Mouse (Mus musculus) limb, embryonic 15.5 days (tissue): ENCODE data around the gene Sncg. TPM values are rescaled to one million over a fixed set of nuclear protein-coding genes. Genes with fewer than 3 reads are reported as not detected.

ENCODE experiments used
- ATAC-seq: fragments of 200-750 bp; cut with Nextera tagmentation; 2 replicates; pipeline ENCODE4 v1.8.0; 2017; ENCODE audit warnings: low read depth, moderate TSS enrichment; ENCODE audit not compliant: insufficient number of reproducible peaks, low FRiP score, low TSS enrichment
- H3K27ac ChIP-seq: fragments of 300-500 bp; sonication (generic); 2 replicates; pipeline ENCODE4 v1.5.1; 2015; ENCODE audit warnings: moderate library complexity, mild to moderate bottlenecking, inconsistent platforms
- H3K27me3 ChIP-seq: fragments of 300-500 bp; sonication (generic); 2 replicates; pipeline ENCODE4 v1.6.1; 2015; ENCODE audit warnings: inconsistent platforms
- H3K36me3 ChIP-seq: fragments of 300-500 bp; sonication (generic); 2 replicates; pipeline ENCODE4 v1.6.1; 2015; ENCODE audit warnings: inconsistent platforms
- H3K4me1 ChIP-seq: fragments of 300-500 bp; sonication (generic); 2 replicates; pipeline ENCODE4 v1.6.1; 2015; ENCODE audit warnings: inconsistent platforms
- H3K4me2 ChIP-seq: fragments of 300-500 bp; sonication (generic); 2 replicates; pipeline ENCODE4 v1.6.1; 2015; ENCODE audit warnings: mild to moderate bottlenecking, inconsistent platforms
- H3K4me3 ChIP-seq: fragments of 300-500 bp; sonication (generic); 2 replicates; pipeline ENCODE4 v1.5.1; 2015; ENCODE audit warnings: mild to moderate bottlenecking, inconsistent platforms
- H3K9ac ChIP-seq: fragments of 300-500 bp; sonication (generic); 2 replicates; pipeline ENCODE4 v1.6.1; 2015; ENCODE audit warnings: inconsistent platforms
- H3K9me3 ChIP-seq: fragments of 300-500 bp; sonication (generic); 2 replicates; pipeline ENCODE4 v1.6.1; 2016; ENCODE audit warnings: inconsistent platforms
- WGBS: fragments of 180-500 bp; shearing (Covaris S2); methylation state at CpG from one replicate; pipeline ENCODE4 v1.1.7; 2015; 5-methylcytosine and 5-hydroxymethylcytosine counted together
- polyA plus RNA-seq: library from polyadenylated mRNA; unstranded; fragments of >200 nt; fragmentation: Nextera tagmentation; extraction: Ambion mirVana; gene quantifications from 2 replicates; pipeline ENCODE4 v1.2.1, GENCODE M21; 2015

Gene Sncg
- polyA plus RNA-seq, 1 experiment from 2014 or later, result 3.1 TPM

DNA sequence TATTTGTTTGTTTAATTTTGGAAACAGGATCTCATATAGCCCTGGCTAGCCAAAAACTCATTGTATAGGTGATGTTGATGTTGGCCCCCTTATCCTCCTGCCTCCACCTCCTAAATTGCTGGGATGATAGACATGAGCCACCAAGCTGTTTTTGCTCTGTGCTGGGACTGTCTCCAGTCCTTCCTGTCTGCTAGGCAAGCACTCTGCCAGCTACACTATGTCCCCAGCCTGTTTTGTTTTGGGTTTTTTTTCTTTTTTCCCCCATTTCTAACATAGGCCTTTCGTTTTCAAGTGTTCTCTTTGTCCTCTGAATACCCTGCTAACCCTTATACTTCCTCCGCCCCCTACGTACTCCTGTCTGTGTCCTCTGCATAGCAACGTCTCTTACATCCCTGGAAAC, 18.7 kb upstream of the Sncg start:
- Histone ChIP-seq H3K27me3 (no peaks in the 10 kb centered on the region), H3K9me3 (no peaks in the 10 kb centered on the region), H3K4me3 (no peak overlapping the region), H3K9ac (no peak overlapping the region), H3K27ac (no peak overlapping the region), H3K4me2 (no peak overlapping the region), H3K4me1 (no peaks in the 10 kb centered on the region), H3K36me3 (0 out of 2 replicates have a peak, but pooled peaks cover 6% of the 10 kb centered on the region)
- WGBS, result 85% methylated on average over 4 of the region's 4 CpGs
- ATAC-seq, result no peak

DNA sequence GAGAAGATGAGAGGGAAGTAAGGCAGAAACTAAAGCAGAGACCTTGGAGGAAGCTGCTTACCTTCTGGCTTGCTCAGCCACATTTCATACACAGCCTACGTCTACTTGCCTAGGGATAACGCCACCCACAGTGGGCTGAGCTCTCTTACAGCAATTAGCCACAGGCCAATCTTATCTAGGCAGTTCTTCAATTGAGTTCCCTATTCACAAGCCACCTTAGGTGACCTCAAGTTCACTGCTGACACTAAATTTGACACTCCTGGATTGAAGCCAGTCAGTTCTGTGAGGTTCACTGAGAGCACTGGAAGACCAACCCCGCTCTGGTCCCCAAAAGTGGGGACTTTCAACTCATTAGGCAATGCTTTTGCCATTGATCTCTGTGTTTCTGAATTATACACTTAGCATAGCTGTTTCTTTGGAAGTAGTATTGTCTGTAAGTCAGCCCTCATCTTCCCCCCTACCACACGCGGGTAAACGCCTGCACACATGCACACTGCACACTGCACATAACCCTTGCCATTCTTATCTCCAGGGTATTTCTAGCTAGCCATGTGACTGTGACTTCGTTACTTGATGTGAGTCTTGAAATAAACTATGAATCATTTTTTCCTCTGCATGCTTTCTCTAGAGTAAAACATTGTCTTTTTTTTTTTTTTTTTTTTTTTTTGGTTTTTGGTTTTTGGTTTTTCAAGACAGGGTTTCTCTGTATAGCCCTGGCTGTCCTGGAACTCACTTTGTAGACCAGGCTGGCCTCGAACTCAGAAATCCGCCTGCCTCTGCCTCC, 8.5 kb upstream of the Sncg start:
- Histone ChIP-seq H3K9ac (no peak overlapping the region), H3K4me2 (no peak overlapping the region), H3K27me3 (no peaks in the 10 kb centered on the region), H3K4me1 (peaks cover 12% of the 10 kb centered on the region), H3K4me3 (no peak overlapping the region), H3K9me3 (no peaks in the 10 kb centered on the region), H3K36me3 (no peaks in the 10 kb centered on the region), H3K27ac (no peak overlapping the region)
- 93% methylated on average over 9 of the region's 9 CpGs for WGBS
- ATAC-seq, result no peak

DNA sequence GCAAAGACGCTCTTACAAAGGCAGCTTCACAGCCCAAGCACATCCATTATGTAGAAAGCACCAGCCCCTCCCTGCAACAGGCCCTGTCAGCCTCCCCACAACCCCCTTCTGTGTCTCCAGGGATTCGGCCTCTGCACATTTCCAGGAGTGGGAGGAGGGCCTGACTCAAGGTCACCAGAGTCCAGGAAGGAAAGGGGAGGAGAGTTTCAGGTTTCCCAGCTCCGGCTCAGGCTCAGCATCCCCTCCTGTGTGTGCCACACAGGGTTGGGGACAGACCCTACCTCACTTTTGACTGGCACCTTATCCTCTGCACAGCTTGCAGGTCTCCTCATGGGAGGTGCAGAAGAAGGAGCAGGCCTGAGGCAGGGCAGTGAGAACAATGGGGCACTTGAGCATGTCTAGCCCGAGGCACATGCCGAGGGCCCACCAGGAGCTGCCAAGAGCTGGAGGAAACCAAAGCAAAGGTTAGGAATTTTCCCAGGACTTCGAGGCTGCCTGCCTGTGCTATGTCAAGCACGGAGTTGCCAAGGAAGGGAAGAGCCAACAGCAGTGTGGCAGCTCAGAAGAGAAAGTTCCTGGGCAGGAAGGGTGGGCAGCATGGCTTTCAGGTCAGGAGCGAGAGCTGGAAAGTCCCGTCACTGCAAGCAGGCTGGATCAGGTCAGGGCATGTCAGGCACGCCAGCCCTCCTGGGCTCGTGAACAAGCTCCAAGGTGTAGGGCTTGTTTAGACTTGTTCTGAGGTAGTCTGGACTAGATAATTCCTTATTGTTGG, 4.2 kb upstream of the Sncg start:
- H3K9ac ChIP-seq, result no peak overlapping the region
- no peak overlapping the region for H3K4me3 ChIP-seq
- H3K4me2 ChIP-seq, result no peak overlapping the region
- H3K27ac ChIP-seq, result peak overlapping the region; percentile 77
- no peaks in the 10 kb centered on the region for H3K9me3 ChIP-seq
- WGBS, result 34% methylated on average over 11 of the region's 11 CpGs
- H3K27me3 ChIP-seq, result no peaks in the 10 kb centered on the region
- ATAC-seq, result peak; percentile 57
- peaks cover 27% of the 10 kb centered on the region for H3K4me1 ChIP-seq
- no peaks in the 10 kb centered on the region for H3K36me3 ChIP-seq

DNA sequence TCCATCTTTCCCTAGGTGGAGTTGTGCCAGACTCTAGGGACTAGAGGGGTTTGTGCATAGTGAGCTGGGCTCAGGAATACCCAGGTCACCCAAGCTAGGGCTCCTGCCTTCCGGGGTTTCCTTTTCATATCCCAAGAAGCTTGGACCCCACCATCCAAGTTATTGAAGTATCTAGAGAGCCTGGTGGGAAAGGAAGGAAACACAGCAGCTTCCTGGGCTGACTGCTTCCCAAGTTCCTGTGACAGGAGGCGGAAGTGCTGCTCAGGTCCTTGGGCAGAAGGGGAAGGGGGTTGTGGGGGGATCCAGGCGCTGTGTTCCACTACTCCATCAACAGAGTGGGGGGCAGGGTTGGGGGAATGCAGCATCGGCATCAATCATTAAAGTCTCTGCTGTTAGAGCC, 2.5 kb upstream of the Sncg start:
- Histone ChIP-seq H3K4me3 (no peak overlapping the region), H3K27ac (no peak overlapping the region), H3K9ac (no peak overlapping the region), H3K36me3 (no peaks in the 10 kb centered on the region), H3K27me3 (no peaks in the 10 kb centered on the region), H3K4me1 (peaks cover 27% of the 10 kb centered on the region), H3K9me3 (no peaks in the 10 kb centered on the region), H3K4me2 (no peak overlapping the region)
- no peak for ATAC-seq
- 66% methylated on average over 4 of the region's 4 CpGs for WGBS

DNA sequence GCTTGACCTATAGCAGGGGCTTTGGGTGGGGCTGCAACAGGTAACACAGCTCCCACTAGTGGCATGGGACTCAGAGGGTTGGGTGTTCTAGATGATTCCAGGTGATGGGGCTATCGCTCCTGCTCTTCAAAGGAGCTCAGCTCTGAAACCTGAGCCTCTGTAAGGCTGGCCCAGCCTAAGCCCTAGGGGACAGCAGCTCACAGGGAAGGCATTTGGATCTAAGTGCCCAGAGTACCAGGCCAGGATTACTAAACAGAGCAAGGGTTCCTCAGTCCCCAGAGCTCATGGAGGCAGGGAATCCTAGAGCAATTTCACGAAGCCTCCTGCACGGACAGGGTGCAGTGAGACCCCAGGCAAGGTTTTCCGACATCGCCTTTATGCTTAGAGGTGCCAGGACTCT, 1.4 kb upstream of the Sncg start:
- Histone ChIP-seq H3K36me3 (no peaks in the 10 kb centered on the region), H3K9ac (no peak overlapping the region), H3K4me1 (peaks cover 27% of the 10 kb centered on the region), H3K27ac (no peak overlapping the region), H3K4me2 (no peak overlapping the region), H3K4me3 (peak overlapping the region; percentile 7; the same call in 1 of the 2 replicates), H3K9me3 (no peaks in the 10 kb centered on the region), H3K27me3 (no peaks in the 10 kb centered on the region)
- WGBS, result 58% methylated on average over 5 of the region's 5 CpGs
- no peak for ATAC-seq

DNA sequence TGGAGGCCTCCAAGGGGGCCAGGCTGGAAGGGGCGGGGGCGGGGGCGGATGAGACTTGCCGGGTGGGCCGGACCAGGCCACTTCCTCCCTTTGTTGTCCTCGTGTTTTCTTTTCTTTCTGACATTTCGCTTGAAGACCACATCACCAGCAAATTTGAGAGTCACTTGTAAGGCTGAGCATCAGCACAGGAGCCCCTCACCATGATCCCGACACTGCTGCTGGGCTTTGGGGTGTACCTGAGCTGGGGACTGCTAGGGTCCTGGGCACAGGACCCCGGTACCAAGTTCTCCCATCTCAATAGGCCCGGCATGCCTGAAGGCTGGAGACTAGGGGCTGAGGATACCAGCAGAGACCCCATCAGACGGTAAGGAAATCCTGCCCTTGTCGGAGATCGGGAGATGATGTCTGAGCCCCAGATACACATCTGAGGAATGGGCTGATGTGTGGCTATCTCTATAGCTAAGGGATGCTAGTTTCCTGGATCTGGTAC, 871 bp upstream of the Sncg start, which contains the start of gene Mmrn2:
TSS of gene Mmrn2 (plus strand) at position 51 of the 490 bp plus-strand sequence.
- no peak within 1 kb of the TSS for H3K27ac ChIP-seq
- no peak for ATAC-seq
- H3K9ac ChIP-seq, result no peak within 1 kb of the TSS
- peaks cover 27% of the 10 kb centered on the region for H3K4me1 ChIP-seq
- no peaks in the 10 kb centered on the region for H3K9me3 ChIP-seq
- no peak within 1 kb of the TSS for H3K4me2 ChIP-seq
- no peaks in the 10 kb centered on the region for H3K36me3 ChIP-seq
- H3K4me3 ChIP-seq, result peak within 1 kb of the TSS; percentile 7; the same call in 1 of the 2 replicates
- WGBS, result 83% methylated on average over 13 of the region's 13 CpGs
- H3K27me3 ChIP-seq, result no peaks in the 10 kb centered on the region

DNA sequence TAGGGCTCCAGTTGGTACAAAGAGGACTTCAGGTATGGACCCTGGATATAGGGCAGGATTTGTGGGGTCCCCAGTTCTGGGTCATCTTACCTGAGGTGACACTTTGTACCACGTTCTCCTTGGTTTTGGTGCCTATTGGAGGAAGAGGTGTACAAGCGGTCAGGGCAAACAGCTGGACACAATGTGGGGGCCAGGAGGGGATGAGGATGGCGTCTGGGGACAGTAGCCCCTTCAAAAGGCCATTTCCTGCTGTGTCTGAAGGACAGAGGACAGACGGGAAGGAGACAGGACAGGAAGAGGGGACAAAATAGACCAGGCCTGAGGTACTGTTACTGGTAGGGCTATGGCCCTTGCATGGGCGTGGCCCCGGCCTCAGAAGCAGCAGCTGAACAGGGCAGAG, 1.0 kb downstream of the Sncg start:
- Histone ChIP-seq H3K4me1 (peaks cover 20% of the 10 kb centered on the region), H3K36me3 (no peaks in the 10 kb centered on the region), H3K27ac (no peak overlapping the region), H3K9me3 (no peaks in the 10 kb centered on the region), H3K9ac (no peak overlapping the region), H3K27me3 (no peaks in the 10 kb centered on the region), H3K4me3 (no peak overlapping the region), H3K4me2 (no peak overlapping the region)
- no peak for ATAC-seq
- 79% methylated on average over 6 of the region's 6 CpGs for WGBS

DNA sequence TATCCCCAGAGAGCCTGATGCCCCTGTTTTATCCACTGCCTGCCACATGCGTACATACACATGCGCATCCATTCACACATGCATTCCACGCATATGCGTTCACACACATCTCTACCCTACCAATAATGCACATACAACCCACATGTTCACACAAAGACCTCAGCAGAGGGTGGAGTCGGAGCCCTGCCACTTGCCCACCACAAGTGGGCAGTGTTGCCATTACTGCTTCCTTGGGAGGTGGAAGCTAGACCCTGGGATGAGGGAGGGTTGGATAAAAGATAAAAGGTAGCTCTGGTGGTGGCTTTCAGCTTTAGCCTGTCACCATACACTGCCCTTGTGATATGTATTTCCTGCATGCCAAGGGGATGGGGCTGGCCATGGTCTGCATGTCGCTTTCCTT, 1.9 kb downstream of the Sncg start:
- WGBS, result 82% methylated on average over 6 of the region's 6 CpGs
- no peaks in the 10 kb centered on the region for H3K27me3 ChIP-seq
- no peak overlapping the region for H3K4me3 ChIP-seq
- H3K36me3 ChIP-seq, result no peaks in the 10 kb centered on the region
- no peak overlapping the region for H3K9ac ChIP-seq
- ATAC-seq, result no peak
- H3K4me1 ChIP-seq, result peaks cover 14% of the 10 kb centered on the region
- no peaks in the 10 kb centered on the region for H3K9me3 ChIP-seq
- H3K4me2 ChIP-seq, result no peak overlapping the region
- H3K27ac ChIP-seq, result no peak overlapping the region

DNA sequence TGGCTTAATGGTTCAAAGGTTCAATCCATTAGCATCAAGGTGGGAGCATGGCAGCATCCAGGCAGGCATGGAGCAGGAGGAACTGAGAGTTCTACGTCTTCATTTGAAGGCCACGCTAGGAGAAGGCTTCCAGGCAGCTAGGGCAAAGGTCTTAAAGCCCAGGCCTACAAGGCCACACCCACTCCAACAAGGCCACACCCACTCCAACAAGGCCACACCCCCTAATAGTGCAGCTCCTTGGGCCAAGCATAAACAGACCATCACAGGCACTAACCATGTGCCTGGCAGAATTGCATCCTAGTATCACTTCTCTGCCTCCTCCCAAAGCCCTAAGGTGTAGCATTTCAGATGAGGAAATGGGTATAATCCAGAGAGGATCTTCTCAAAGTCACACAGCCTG, 2.8 kb downstream of the Sncg start:
- no peak for ATAC-seq
- Histone ChIP-seq H3K9ac (no peak overlapping the region), H3K4me1 (peaks cover 14% of the 10 kb centered on the region), H3K27ac (no peak overlapping the region), H3K9me3 (no peaks in the 10 kb centered on the region), H3K27me3 (no peaks in the 10 kb centered on the region), H3K4me3 (no peak overlapping the region), H3K4me2 (no peak overlapping the region), H3K36me3 (no peaks in the 10 kb centered on the region)
- WGBS, result 62% methylated on average over 2 of the region's 2 CpGs

DNA sequence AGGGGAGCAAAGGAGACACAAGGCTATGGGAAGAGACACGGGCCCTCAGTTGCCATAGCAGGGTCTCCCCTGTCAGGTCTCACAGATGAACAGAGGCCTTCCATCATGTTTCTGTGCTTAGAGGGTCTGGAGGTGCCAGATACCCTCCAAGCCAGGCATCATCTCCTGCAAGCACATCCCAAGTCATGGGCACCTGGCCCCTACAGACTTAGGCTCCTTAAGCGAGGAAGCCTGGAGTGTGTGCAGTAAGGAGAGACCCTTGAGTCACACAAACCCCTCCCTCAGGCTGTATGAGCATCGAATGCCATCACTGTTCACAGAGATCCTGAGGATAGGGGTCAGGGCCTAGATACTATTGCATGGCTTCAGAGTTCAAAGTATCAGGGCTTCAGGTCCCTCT, 3.7 kb downstream of the Sncg start:
- no peak for ATAC-seq
- no peak overlapping the region for H3K9ac ChIP-seq
- H3K9me3 ChIP-seq, result no peaks in the 10 kb centered on the region
- no peaks in the 10 kb centered on the region for H3K27me3 ChIP-seq
- peaks cover 10% of the 10 kb centered on the region for H3K4me1 ChIP-seq
- H3K36me3 ChIP-seq, result no peaks in the 10 kb centered on the region
- H3K4me2 ChIP-seq, result no peak overlapping the region
- H3K27ac ChIP-seq, result no peak overlapping the region
- 80% methylated on average over 3 of the region's 3 CpGs for WGBS
- H3K4me3 ChIP-seq, result no peak overlapping the region

DNA sequence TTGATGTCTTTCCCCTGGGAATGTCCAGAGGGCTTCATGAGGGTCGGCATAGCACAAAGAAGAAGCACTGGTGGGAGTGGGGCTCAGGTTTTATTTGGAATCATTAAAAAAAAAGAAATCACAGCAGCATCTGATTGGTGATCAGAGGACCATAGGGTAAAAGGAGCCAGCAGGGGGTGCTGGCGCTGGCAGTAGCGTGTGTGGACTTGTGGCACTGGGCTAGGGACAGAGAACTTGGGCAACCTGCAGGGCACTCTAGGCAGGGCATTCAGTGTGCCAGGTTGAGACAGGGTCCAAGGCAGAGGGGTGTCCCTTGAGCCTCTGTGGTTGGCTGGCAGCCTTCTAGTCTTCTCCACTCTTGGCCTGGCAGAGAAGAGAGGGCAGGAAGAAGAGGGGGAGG, 4.4 kb downstream of the Sncg start:
- H3K4me3 ChIP-seq, result no peak overlapping the region
- no peaks in the 10 kb centered on the region for H3K27me3 ChIP-seq
- no peaks in the 10 kb centered on the region for H3K9me3 ChIP-seq
- WGBS, result 67% methylated on average over 3 of the region's 3 CpGs
- no peaks in the 10 kb centered on the region for H3K36me3 ChIP-seq
- H3K9ac ChIP-seq, result no peak overlapping the region
- H3K27ac ChIP-seq, result no peak overlapping the region
- no peak overlapping the region for H3K4me2 ChIP-seq
- peaks cover 8% of the 10 kb centered on the region; the same call in 1 of the 2 replicates for H3K4me1 ChIP-seq
- no peak for ATAC-seq

DNA sequence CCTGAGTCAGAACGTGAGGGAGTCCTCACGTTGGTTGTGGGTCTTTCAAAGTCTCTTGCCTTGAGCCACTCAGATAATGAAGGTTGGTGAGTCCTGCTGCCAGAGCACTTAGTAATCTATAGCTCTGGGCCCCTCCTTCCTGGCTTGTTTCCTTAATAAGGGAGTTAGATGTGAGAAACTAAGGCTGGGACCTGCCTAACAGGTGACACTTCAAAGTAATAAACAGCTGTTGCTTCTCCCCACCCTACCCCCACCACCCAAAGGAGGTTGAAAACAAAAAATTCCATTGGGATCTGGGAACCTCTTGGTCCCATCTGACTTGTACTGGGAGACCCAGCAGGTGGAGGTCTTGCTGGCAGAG, 9.5 kb downstream of the Sncg start:
- no peak for ATAC-seq
- Histone ChIP-seq H3K27ac (no peak overlapping the region), H3K9ac (no peak overlapping the region), H3K9me3 (no peaks in the 10 kb centered on the region), H3K4me1 (peaks cover 14% of the 10 kb centered on the region), H3K4me3 (no peak overlapping the region), H3K4me2 (no peak overlapping the region), H3K36me3 (no peaks in the 10 kb centered on the region), H3K27me3 (no peaks in the 10 kb centered on the region; the same call in 1 of the 2 replicates)
- WGBS, result 89% methylated on average over 2 of the region's 2 CpGs
